Mouse (Mus musculus) cerebellum, postnatal 4 days (tissue): ENCODE measurements around the gene Tbx19.

Source experiments
- DNase-seq, 2 experiments: peaks; one replicate each; pipeline ENCODE4 v3.0.0; 2022; ENCODE audit warnings: low spot score in 2 of 2, mixed read lengths in 1 of 2

Tbx19 gene

GRCm38 (mm10) chr1:165160723-165161405, at the start of gene Tbx19:
Gene Tbx19 (minus strand): TSS chr1:165160773.
- DNase-seq: no peak

- DNase-seq: no peak
Measured at GRCm38 (mm10) chr1:165205591-165205990, 45.0 kb upstream of the Tbx19 start.

- DNase-seq: no peak
Measured at GRCm38 (mm10) chr1:165203488-165204035, 43.0 kb upstream of the Tbx19 start.

GRCm38 (mm10) chr1:165201445-165202012, 41.0 kb upstream of the Tbx19 start:
- no peak for DNase-seq

- no peak for DNase-seq
Measured at GRCm38 (mm10) chr1:165200748-165201147, 40.2 kb upstream of the Tbx19 start.

GRCm38 (mm10) chr1:165199639-165200038, 39.1 kb upstream of the Tbx19 start:
- no peak for DNase-seq

- no peak for DNase-seq
Measured at GRCm38 (mm10) chr1:165198951-165199350, 38.4 kb upstream of the Tbx19 start.

- DNase-seq: no peak
Measured at GRCm38 (mm10) chr1:165197875-165198274, 37.3 kb upstream of the Tbx19 start.

- DNase-seq: no peak
Measured at GRCm38 (mm10) chr1:165195396-165195960, 34.9 kb upstream of the Tbx19 start.

GRCm38 (mm10) chr1:165194662-165195013, 34.1 kb upstream of the Tbx19 start:
- DNase-seq: no peak

GRCm38 (mm10) chr1:165193880-165194661, 33.5 kb upstream of the Tbx19 start, which contains the start of gene Sft2d2:
Gene Sft2d2 (minus strand): TSS chr1:165194438.
- DNase-seq: peak; percentile 54 to 84

- DNase-seq: no peak
Measured at GRCm38 (mm10) chr1:165193426-165193825, 32.9 kb upstream of the Tbx19 start.

GRCm38 (mm10) chr1:165192714-165193264, 32.2 kb upstream of the Tbx19 start:
- DNase-seq: no peak

- DNase-seq: no peak
Measured at GRCm38 (mm10) chr1:165192102-165192501, 31.5 kb upstream of the Tbx19 start.

GRCm38 (mm10) chr1:165191611-165192010, 31.0 kb upstream of the Tbx19 start:
- no peak for DNase-seq

- DNase-seq: no peak
Measured at GRCm38 (mm10) chr1:165190571-165191273, 30.1 kb upstream of the Tbx19 start.

- no peak for DNase-seq
Measured at GRCm38 (mm10) chr1:165190068-165190467, 29.5 kb upstream of the Tbx19 start.

GRCm38 (mm10) chr1:165188806-165189580, 28.4 kb upstream of the Tbx19 start:
- DNase-seq: no peak

GRCm38 (mm10) chr1:165187357-165187756, 26.8 kb upstream of the Tbx19 start:
- no peak for DNase-seq

- DNase-seq: no peak
Measured at GRCm38 (mm10) chr1:165186491-165186890, 25.9 kb upstream of the Tbx19 start.
